Mouse (Mus musculus): ENCODE results near the gene Stx11.

DNA sequence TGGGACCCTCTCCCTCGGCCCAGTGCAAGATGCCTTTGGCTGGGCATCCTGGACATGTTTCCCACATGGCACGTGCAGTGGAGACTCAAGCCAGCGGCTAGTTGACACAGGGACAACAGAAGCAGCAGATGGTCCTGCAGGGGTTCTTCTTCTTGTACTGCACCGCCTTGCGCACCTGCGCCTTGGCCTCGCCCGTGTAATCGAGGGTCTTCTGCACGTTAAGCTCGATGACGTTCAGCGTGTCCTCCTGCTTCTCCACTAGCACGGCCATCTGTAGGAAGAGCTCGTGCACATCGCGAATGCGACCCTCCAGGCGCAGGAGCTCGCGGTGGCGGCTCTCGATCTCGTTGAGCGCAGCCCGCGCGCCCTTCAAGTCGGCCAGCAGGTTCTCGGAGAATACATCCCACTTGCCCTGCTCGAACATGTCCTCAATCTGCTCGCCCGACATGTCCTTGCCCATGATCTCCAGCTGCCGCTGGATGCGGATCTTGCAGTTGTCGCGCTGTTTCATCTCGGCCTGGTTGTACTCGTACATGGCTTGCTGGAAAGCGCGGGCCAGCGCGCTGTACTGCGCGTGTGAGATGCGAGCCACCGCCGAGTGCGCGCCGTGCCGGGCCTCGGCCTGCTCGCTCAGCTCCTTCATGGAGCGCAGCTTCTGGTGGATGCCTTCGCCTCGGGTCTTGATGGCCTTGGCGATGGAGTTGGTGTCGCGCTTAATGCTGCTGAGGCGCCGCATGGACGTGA lies 22.9 kb downstream of the Stx11 start:
- TF ChIP-seq CTCF (IDR thresholded peaks at IDR 0.05; ENCODE audit: extremely low read depth, insufficient read depth, insufficient read length, insufficient replicate concordance) (no peak), POLR2A (IDR thresholded peaks at IDR 0.05; ENCODE audit: low read depth, low read length) (no peak)

Measured in spleen, adult 2 months (tissue).